Mouse (Mus musculus): ENCODE measurements around the gene Nap1l2. TPM values are rescaled to one million over a fixed set of nuclear protein-coding genes. Genes with fewer than 3 reads are reported as not detected.
A peak's percentile ranks its signal among the peaks of the same experiment; 100 is the strongest.
"Not testable (repeated sequence)": the region's sequence is repeated elsewhere in the genome, so short reads cannot be mapped to it uniquely, and the experiment has no call there.

Nap1l2 gene
- 10 to 100 TPM; 80.0 to 82.2 TPM for total RNA-seq (2021)

DNA sequence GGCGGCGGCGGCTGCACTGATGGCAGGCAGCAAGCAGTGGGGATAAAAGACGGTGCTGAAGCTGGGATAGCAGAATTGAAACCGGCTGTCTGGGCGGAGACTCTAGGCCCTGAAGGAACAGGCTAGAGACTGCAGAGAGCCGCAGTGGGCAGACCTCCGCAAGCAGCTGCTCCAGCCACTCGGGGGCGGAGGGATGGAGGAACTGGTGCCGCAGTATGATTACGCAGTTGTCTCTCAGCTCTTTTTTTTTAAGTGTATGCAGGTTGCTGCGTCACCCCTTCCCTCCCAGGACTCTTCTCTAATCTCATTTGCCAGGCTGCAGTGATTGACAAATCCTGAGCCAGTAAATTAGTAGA is at the start of gene Nap1l2:
TSS of gene Nap1l2 (minus strand) at position 210 of the 356 bp plus-strand sequence.
- DNase-seq (ENCODE audit: extremely low spot score in 1 of 2, low spot score in 2 of 2): peak; percentile 67 to 72
- intact Hi-C loops (cut with DNase I): loop anchor here (10.0 kb wide), 1 partner anchor 232 kb away; no protein-coding TSS in a partner anchor

DNA sequence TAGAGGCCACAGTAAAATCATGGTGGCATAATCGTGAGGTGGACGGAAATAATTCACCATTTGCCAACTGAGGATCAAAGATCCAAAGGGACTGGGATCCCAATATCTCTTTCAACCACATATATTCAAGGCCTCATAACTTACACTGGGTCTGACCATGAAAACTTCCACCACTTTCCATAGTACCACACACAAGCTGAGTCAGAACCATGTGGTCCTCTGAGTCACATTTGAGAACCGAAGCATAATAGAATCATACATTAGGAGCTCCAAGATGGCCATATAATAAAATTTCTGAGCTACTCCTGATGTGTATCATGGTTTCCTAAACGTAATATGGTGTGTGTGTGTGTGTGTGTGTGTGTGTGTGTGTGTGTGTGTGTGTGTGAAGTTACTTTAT is 28.8 kb upstream of the Nap1l2 start:
- DNase-seq (ENCODE audit: extremely low spot score in 1 of 2, low spot score in 2 of 2): no peak
- intact Hi-C loops (cut with DNase I): no loop called here

GRCm38 (mm10) chrX:103186829-103187228 is 389 bp upstream of the Nap1l2 start:
- DNase-seq (ENCODE audit: extremely low spot score in 1 of 2, low spot score in 2 of 2): no peak
- intact Hi-C loops (cut with DNase I): loop anchor here (10.0 kb wide), 1 partner anchor 232 kb away; no protein-coding TSS in a partner anchor

GRCm38 (mm10) chrX:103185781-103186430 is 534 bp downstream of the Nap1l2 start:
- no peak for DNase-seq (ENCODE audit: extremely low spot score in 1 of 2, low spot score in 2 of 2)
- intact Hi-C loops (cut with DNase I): loop anchor here (10.0 kb wide), 1 partner anchor 231 kb away; no protein-coding TSS in a partner anchor

GRCm38 (mm10) chrX:103183536-103183935 is 2.9 kb downstream of the Nap1l2 start:
- intact Hi-C loops (cut with DNase I): loop anchor here (10.0 kb wide), 1 partner anchor 229 kb away; no protein-coding TSS in a partner anchor
- no peak for DNase-seq (ENCODE audit: extremely low spot score in 1 of 2, low spot score in 2 of 2)

DNA sequence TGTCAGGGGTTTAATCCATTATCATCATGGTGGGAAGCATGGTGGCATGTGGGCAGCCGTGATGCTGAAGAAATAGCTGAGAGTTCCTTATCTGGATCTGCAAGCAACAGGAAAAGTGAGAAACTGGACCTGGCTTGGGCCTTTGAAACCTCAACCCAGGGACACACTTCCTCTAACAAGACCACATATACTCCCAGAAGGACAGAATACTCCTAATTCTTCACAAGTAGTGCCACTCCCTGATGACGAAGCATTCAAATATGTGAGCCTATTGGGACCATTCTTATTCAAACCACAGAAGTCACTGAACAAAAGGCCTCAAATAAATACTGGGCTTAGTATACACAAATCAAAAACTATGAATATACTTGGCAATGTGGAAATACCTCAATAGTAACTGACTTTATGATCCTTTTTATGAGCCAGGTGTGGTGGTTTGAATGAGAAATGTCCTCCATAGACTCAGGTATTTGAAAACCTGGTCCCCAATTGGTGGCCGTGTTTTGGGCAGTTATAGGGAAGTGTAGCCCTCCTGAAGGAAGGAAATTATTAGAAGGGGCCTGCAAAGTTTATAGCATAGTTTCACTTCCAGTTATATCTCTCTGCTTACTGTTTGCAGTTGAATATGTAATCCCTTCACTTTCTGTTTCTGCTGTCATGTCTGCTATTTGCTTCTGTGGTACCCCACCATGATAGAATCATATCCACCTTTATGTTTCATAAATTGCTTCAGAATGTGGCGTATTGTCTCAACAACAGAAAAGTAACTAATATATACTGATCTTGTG is 6.5 kb downstream of the Nap1l2 start:
- no peak for DNase-seq (ENCODE audit: extremely low spot score in 1 of 2, low spot score in 2 of 2)
- intact Hi-C loops (cut with DNase I): loop anchor here (10.0 kb wide), 1 partner anchor 225 kb away; no protein-coding TSS in a partner anchor

DNA sequence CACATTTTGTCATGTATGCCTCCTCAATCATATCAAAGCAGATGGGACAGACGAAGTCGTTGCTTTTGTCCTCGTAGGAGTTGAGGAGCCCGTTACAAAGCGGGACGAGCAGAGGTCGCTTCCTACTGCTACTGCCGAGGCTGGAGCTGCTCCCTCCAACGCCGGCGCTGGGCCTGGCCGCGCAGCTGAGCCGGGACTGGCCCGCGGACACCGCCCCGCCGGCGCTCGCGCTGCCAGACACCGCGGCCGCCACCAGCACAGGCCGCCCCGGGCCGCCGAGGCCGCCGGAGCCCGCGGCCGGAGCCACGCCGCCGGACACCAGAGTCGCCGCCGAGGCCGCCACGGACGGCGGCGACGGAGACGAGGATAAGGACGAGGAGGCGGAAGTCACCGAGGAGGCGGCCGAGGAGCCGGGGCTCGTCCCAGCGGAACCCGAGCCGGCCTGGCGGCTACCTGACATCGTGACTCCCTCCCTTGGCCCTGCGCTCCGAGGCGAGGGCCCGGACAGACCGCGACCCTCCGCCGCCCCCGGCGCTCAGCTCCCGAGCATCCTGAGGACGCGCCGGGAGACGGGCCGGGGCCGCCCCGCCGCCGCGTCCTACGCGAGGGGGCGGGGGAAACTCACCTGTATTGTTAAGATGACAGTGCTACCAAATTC is 21.4 kb downstream of the Nap1l2 start:
- DNase-seq (ENCODE audit: extremely low spot score in 1 of 2, low spot score in 2 of 2); intact Hi-C loops (cut with DNase I): not testable (repeated sequence)

GRCm38 (mm10) chrX:103156134-103156533 is 30.3 kb downstream of the Nap1l2 start:
- intact Hi-C loops (cut with DNase I): no loop called here
- DNase-seq (ENCODE audit: extremely low spot score in 1 of 2, low spot score in 2 of 2): no peak

- no peak for DNase-seq (ENCODE audit: extremely low spot score in 1 of 2, low spot score in 2 of 2)
- intact Hi-C loops (cut with DNase I): no loop called here
These were observed 47.9 kb downstream of the Nap1l2 start for GRCm38 (mm10) chrX:103138549-103138948.

Other genes with a start within 250 kb of the Nap1l2 start
- not detected for gene Cdx4, start 134.8 kb upstream of the Nap1l2 start, total RNA-seq (2021)
- 1 to 10 TPM; 8.3 TPM for gene Chic1, start 169.8 kb upstream of the Nap1l2 start, total RNA-seq (2021)
- under 1 TPM in 1 of 2 experiments, not detected in 1; 0.45 TPM for gene Tsx, start 227.8 kb upstream of the Nap1l2 start, total RNA-seq (2021)
- gene Gm26992, start 235.4 kb upstream of the Nap1l2 start, total RNA-seq (2021): not detected